Mouse (Mus musculus) lung, postnatal 10 days (tissue): ENCODE results near the gene Has1.

Experiments used
- DNase-seq: peaks from one replicate; pipeline ENCODE4 v3.0.0; 2021

The Has1 gene

DNA sequence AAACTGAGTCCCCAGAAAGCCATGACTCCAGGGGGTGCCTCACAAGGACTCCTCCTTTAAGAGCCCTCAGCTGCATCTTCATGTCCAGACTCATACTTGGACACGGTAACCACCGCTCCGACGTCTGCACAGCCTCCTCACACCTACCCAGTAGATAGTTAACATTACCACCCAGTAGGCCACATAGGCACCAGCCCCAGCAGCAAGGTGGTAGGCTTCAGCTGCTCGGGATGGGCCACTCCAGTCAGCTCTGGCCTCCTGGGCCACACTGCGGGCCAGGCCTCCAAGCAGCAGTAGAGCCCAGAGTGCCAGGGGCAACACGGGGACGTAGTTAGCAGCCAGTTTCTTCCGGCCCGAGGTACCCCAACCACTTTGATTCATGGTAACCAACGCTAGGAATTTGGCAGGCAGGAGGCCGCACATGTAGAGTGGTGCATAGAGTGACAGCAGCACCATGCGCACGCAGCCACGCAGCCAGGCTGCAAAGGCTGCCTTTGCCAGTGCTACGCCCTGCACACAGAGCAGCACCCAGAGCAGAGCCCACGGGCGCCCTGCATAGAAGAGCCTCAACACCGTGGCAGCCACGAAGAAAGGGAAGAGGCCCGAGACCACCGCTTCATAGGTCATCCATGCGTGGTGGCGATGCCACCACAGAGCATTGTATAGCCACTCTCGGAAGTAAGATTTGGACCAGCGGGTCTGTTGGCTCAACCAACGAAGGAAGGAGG is 11.3 kb downstream of the Has1 start:
- DNase-seq: no peak

DNA sequence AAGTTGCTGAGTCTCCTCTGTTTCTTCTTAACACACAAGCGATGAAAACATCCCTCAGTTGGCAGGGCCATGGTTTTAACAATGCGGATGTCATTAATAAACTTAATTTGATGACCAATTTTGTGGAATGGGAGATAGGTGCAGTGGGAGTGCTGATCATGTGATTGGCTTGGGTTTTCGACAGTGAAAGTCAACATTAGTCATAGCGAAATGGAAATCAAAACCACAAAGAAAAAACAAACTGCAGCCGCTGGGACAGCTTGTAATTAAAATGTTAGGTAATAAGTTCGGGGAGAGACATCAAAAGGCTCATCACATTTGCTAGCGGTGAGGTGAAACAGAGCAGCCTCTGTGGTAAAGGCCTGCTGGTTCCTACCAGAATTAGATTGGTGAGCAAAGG is 14.2 kb downstream of the Has1 start:
- DNase-seq: no peak

DNA sequence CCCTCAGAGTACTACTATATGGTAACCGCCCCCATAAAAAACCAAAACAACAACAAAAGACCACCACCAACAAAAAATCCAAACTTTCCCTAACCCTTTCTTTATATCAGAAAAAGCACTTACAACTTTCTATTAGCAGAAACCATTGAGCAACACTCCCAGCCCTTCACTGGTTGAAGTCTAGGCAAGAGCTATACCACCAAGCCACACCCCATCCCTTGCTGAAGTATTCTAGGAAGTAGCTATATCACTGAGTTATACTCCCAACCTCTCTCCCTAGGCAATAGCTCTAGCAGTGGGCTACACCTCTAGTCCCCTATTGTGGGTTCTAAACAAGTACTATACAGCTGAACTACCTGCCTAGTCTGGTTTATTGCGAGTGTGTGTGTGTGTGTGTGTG is 15.7 kb downstream of the Has1 start:
- DNase-seq: no peak

DNA sequence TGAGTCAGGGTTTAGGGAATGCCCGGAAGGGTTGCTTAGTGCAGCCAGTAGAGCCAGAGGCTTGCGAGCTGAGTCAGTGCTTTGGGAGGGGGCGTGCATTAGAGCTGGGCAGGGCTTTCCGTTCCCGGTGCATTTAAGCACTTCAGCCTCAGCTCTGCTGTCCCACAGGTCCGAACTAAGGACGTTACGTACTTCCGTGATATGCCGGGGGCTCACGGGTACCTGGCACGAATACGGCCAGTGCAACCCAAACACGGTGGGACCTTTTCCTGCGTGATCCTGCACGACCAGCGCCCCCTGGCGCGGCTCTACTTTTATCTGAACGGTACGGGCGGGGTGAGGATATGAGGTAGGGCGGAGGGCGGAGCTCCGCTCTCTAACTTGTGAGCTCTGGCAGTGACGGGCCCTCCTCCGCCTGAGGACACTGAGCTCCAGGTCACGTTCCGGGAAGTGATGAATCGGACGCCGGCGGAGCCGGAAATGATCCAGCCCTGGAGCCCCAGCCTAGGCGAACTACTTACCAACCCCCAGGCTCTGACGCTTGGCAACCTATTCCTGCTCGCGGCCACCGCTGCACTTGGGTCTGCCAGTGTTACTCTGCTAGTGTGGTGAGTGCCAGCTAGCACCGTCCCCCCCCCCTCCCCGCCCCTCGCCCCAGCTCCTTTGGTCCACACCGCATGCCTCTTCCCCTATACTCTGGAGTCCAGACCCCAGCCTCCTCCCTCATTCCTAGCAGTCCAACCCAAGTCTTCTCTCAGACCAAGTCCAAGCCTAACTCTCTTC is 16.9 kb downstream of the Has1 start:
- DNase-seq: peak; percentile 98

DNA sequence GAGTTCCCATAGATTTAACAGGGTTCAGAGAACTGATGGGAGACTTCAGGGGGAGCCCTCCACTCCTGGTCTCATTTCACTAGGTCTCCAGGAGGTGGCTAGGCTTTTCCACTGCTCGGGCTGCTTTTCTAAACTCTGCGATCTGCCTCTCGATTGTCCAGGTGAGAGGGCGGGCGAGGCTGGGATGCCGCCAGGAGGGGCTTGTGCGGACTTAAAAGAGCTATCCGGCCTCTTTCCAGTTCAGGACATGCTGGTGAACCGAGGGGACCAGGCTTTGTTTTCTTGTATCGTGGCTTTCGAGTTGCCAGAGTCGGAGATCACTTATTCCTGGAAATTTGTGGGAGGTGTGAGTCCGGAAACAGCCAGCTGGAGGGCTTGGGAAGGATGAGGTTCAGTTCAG is 17.6 kb downstream of the Has1 start:
- no peak for DNase-seq

DNA sequence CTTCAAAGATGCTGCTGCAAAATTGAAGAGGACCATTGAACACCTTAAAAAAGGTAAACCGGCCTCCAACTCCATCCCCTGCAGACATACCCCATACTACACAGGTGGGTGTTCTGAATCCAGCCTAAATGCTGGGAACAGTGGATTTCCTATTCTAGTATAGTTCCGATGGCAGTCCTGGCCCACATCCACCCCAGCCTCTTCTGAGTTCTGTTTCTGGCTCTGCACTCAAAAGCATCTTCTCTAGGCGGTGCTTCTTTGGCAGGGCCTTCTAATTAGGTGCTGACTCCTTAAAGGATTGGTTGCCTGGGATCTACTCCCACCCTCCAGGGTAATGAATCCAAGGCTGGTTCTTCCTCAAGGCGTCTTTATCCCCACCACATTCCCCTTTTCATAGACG is 18.9 kb downstream of the Has1 start:
- DNase-seq: no peak

DNA sequence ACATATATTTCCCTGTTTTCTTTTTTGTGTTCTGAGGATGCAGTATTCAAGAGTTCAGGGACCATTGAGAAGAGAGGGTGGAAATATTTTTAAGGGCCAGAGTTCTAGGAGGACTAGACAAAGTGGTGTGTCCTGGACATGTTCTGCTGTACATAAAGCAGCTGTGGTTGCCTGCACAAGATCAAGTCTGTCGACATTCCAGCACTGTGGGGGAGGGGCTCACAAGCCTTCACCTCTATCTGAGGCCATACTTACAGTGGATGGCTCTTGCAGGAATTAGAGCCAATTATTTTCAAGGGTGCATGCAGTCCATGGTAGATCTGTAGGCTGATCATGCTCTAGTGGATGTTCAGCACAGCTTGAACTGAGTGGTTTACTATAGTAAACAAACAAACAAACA is 20.1 kb downstream of the Has1 start:
- DNase-seq: peak; percentile 70

DNA sequence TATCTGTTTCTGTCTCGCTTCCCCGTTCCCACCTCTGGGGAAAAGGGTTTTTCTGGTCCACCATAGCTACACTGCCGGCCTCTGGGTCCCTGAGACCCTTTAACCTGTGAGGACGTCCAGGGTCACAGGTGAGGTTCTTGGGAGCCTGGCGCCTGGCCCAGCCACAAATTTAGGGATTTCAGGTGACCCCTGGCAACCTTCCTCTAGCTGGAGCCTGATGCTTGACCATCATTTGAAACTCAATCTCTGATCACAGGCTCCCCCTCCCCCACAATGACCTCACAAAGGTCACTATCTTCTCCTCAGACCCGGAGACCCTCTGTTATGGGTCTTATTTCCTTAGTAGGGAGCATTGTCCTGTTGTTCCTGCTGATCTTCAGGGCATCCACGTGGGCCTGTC is 24.3 kb downstream of the Has1 start:
- DNase-seq: no peak

DNA sequence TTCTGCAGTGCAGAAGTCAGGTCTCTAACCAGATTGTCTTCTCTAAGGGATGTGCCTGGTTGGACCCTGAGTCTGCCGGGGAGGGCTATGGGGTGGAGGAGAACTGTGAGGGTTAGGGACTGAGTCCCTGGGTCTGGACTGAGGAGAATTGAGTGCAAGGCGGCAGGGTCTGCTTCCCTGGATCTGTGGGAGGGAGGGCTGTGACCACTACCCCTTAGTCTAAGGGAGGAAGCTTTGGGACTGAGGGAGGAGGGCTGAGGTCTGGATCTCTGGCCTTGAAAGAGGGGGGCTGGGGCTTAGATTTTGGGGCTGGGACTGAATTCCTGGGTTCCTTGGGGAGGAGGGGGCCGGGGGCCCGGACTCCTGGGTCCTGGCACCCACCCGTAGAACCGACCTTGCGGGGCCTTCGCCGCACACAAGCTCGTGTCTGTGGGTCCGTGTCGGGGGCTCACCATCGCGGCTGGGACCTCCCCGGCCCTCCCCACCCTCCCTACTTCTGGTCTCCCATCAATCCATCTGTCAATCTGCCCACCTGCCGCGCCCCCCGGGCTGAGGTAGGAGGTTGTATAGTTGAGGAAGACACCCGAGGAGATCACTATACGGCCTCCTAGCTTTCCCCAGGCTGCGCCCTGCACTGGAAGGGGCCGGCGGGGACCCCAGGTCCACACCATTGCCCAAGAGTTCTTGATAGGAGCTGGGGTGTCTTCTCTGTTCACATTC is 25.0 kb downstream of the Has1 start:
- no peak for DNase-seq

DNA sequence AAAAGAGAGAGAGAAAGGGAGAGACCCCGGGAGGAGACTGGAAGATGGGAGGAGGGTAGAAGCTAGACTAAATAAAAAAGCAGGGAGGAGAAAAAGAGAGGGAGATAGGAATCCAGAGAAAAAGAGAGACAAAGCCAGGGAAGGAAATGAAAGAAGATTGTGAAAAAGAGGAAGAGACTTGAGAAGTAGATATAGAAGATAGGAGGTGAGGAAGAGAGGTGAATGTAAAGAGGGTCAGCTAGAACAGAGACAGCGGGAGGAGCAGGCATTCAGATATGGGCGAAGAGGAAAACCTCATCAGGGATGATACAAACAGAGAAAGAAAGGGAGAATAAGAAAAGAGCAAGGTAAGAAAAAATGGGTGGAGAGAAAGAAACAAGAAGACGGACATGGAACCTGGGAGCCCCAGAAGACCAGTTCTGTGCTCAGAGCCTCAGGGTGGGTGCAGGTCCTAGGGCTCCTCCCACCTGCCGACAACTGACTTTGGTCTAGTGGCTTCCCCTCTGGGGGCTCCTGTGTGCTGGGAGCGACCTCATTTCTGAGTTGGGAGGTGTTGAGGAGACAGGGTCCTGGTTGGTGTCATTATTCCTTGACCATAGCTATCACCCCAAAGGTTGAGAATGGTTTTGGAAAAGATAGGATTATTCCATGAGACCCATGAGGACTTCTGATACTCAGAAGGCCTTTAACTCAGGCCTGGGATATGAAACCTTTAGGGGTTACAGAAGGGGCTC is 25.8 kb downstream of the Has1 start:
- peak; percentile 16 for DNase-seq

DNA sequence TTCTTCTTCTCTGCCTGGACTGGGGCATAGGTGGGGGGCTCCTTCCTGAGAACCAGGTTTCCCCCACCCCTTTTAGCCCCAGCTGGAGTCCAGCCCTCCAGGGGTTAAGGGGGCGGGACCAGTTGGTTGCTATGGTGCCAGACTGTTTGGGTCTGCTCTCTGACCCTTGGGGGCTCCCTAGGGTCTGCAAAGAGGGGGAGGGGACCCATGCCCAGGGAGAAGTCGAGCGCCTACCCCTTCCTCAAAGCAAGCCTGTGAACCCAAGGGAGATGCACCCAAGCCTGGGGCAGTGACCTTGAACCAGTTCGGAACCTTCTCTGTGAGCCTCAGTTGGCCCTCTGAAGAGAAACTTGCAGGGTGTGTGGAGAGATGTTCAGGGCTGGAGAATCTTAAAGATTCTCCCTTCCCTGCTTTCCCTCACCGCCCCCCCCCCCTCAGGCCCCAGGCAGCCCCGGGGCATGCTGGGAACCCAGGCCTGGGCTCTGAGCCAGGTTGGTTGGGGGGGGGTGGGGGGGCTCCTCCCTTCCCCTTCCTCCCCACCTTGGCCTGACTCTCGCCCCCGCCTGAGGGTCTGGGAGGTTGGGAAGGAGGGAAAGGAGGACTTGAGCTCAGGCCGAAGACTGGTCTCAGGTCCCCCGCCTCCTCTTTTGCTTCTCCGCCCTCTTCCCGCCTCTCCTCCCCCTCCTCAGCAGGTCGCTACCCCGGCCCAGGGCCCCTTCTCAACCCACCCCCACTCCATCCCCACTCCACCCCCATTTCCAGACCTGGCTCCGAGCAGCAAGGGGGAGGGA is 26.6 kb downstream of the Has1 start:
- peak; percentile 67 for DNase-seq

DNA sequence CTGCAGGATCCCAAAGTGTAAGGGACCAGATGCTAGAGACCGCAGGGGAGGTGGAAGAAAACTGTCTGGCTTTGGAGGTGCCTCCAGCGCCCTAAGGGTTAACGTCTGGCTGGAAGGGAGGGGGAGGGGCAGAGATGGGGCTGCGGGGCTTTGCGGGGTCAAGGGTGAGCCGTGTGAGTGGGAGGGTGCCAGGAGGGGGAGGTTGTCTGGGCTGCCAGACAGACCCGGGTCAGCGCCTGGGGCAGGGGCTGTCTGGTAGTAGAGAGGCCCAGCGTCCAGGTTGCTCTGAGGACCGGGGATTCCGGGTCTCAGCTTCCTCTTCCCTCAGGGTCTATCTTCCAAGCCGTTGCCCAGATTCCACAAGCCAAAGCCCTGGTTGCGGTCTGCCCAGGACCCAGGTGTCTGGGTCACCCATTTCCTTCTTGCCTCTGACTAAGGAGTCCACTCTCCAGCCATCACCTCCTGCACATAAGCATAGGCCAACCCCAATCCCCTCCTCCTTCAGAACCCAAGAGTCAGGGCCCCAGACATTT is 27.3 kb downstream of the Has1 start:
- peak; percentile 80 for DNase-seq

DNA sequence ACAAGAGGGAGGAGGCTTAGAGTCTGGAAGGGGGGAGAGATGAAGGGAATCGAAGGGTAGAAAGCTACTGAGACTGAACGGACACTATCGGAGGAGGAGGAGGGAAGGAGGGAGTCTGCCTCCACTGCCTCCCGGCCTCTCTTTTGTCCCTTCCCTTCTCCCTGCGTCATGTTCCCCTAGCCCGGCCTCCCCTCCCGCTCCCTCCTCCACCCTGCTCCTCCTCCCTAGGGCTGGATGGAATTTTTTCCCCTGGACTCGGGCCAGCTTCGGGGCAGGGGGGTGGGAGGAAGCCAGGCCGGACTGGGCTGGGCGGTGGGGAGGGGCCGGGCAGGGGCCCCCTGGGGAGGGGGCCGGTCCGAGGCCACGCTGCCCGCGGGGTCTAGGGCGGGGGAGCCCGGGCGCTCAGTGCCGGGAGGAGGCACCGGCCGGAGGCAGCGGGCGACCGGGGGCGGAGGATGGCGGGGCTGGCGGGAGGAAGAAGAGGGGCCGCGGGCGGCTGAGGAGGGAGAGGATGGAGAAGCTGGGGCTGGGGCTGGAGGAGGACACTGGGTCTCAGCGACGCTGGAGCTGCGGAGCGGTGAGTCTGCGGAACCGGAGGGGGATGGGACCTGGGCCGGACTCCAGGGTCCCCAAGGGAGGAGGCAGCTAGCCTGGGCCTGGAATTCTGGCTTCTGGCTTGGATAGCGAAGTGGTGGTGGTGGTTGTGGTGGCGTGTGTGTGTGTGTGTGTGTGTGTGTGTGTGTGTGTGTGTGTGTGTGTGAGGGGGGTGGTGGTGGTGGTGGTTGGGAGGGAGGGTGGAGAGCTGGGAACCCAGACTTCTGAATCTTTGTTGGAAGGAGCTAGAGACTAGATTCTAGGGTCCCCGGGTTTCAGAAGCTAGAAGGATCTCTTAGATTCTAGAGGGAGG is 28.0 kb downstream of the Has1 start, which contains the start of gene Spaca6:
Gene Spaca6, plus strand, starts transcription at position 408 of the 907 bp plus-strand sequence.
- peak; percentile 97 for DNase-seq

DNA sequence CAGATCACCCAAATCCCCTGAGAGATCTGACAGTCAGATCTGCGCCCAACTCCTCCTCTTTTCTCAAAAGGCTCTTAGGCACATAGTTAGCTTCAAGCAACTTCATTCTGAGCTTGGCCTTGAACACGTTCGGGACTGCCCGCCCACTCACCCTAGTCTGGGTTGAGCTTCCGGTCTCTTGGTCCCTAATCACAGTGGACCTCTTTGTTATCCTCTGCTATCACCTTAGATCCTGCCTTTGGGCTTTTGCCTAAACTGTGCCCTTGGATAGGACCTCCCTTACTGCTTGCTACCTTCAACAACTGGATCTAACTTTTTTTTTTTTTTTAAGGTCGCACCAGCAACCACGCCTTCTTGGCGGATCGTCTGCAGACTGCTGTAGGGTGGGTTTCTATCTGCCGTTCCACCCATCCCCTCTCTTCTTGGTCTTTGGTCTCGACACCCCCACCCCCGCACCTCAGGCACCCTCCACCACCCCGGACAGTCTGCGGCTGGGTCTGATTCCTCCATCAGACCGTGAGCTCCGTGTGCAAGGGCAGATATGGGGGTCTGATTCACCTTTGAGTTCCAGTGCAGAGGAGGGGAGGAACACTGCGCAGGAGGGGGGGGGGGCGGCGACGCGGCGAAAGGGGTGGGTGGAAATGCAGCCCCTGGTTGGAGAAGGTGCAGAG is 28.9 kb downstream of the Has1 start:
- DNase-seq: peak; percentile 68

DNA sequence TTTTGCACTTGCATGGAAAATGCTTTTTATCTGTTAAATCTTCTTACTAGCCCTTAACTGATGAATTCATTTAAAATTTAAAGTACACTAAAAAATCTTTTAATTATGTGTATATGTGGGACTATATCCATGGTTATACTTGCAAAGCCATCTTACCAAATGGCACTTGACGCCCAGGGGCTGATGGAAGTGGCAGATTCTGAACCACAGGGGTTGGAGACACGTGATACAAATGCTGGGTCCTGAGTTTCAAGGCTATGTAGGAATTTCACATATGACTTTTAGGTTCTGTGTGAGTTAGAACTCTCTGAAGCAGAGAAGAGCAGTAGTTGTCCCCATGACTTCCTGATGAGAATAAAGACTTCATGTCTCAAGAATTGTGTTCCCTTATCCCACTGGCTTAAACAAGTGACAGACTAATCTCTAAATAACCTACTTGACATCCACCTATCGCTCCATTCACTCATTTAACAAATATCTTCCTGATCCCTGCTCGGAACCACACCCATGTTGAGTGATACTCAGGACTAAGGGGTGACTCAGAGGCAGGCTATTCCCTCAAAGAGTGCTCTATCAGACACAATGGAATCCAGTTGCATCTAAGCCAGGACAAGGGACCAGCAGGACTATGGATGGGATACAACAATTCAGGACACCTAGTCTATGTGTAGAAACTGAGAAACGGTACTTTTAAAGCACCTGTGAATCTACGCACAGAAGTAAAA is 31.2 kb downstream of the Has1 start:
- DNase-seq: no peak

DNA sequence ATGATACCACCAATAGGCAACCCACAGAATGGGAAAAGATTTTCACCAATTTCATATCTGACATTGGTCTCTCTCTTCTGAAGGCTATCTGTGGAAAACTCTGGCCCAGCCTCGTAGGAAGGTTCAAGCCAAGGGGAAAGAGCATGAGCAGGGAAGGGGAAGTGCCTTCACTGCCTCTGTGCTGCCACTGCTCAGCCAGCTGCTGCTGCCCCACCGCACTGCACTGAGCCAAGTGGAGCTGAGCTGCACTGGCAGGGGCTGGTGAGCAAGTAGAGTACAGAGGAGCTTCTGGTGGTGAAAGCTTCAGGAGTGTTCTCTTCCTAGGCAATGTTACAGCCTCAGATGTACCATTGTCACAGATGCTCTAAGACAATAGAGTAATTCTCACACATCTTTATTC is 59.5 kb downstream of the Has1 start:
- no peak for DNase-seq
